20 mouse cellular contexts compared by ENCODE assay signal in genomic region chr14:20659687-20660086, GRCm38 (mm10). TPM values are rescaled to one million over a fixed set of nuclear protein-coding genes. Genes with fewer than 3 reads are reported as not detected.
A peak's percentile ranks its signal among the peaks of the same experiment; 100 is the strongest.
DNase-seq lines count a peak whose midpoint lies in the region; ATAC-seq and TF ChIP-seq lines count a peak whose summit lies in the region.
"Had no signal": no experiment of that assay in that cellular context is flagged by ENCODE, and none has a peak within 500 bp of the region (broad histone marks: within the 10 kb centered on the region; RNA-seq: fewer than 3 reads in every experiment).

No protein-coding gene starts in this region.

- no peak overlapping the region for H3K9ac ChIP-seq in heart, adult 2 months (ENCODE audit: low read depth, low read length)
- H3K9ac ChIP-seq in heart, embryonic 13.5 days, result peak overlapping the region; percentile 89
- H3K9ac ChIP-seq in heart, postnatal 0 days (replicated peaks; ENCODE audit: low read depth, low read length), result no peak overlapping the region
- H3K9ac ChIP-seq: forebrain, embryonic 12.5 days; hindbrain, embryonic 12.5 days had no signal

- WGBS in heart, adult 2 months, result 96% methylated on average over 7 of the region's 7 CpGs
- 89% methylated on average over 7 of the region's 7 CpGs for WGBS in heart, embryonic 13.5 days
- WGBS in heart, postnatal 0 days, result 94% methylated on average over 7 of the region's 7 CpGs

- H3K27ac ChIP-seq in heart, adult 2 months, result no peak overlapping the region
- peak overlapping the region; percentile 98 for H3K27ac ChIP-seq in heart, embryonic 13.5 days (replicated peaks)
- H3K27ac ChIP-seq in heart, postnatal 0 days (ENCODE audit: low read depth), result peak overlapping the region; percentile 99
- H3K27ac ChIP-seq: embryonic facial prominence, embryonic 13.5 days; forebrain, embryonic 12.5 days; hindbrain, embryonic 12.5 days had no signal

- H3K79me2 ChIP-seq in heart, adult 2 months (replicated peaks; ENCODE audit: control insufficient read depth, insufficient read depth, low read length), result no peaks in the 10 kb centered on the region

- H3K36me3 ChIP-seq in heart, adult 2 months (ENCODE audit: control insufficient read depth, insufficient read depth, low read length), result no peaks in the 10 kb centered on the region
- peaks cover 21% of the 10 kb centered on the region for H3K36me3 ChIP-seq in heart, embryonic 13.5 days
- peaks cover 7% of the 10 kb centered on the region for H3K36me3 ChIP-seq in heart, postnatal 0 days (replicated peaks; ENCODE audit: control insufficient read depth, insufficient read depth, low read length)
- H3K36me3 ChIP-seq: embryonic facial prominence, embryonic 13.5 days; forebrain, embryonic 12.5 days; hindbrain, embryonic 12.5 days had no signal

- H3K4me1 ChIP-seq in heart, adult 2 months (ENCODE audit: control insufficient read depth, insufficient read depth, low read length), result peaks cover 3% of the 10 kb centered on the region
- peaks cover 58% of the 10 kb centered on the region for H3K4me1 ChIP-seq in heart, embryonic 13.5 days
- H3K4me1 ChIP-seq in heart, postnatal 0 days (ENCODE audit: control insufficient read depth, insufficient read depth), result peaks cover 14% of the 10 kb centered on the region; the same call in 1 of the 2 replicates

- peak overlapping the region; percentile 91 for H3K4me2 ChIP-seq in heart, embryonic 13.5 days
- 0 out of 2 replicates have a peak overlapping the region, but pooled peaks have one; percentile 76 for H3K4me2 ChIP-seq in heart, postnatal 0 days (ENCODE audit: low read depth, low read length)
- H3K4me2 ChIP-seq: hindbrain, embryonic 12.5 days had no signal

- intact Hi-C loops in heart, adult 2 months (cut with DNase I), result loop anchor here (2.0 kb wide), 1 partner anchor 19 kb away; the partner anchor contains the start of gene Usp54
- intact Hi-C loops in heart, postnatal 10 days (cut with DNase I), result loop anchor here (2.0 to 10.0 kb wide), 3 partner anchors 17 to 265 kb away; partner anchors contain the start of gene Mrps16
- intact Hi-C loops in heart, postnatal 14 days (cut with DNase I), result loop anchor here (2.0 kb wide), 1 partner anchor 19 kb away; the partner anchor contains the start of gene Usp54

- TF ChIP-seq POLR2A in heart, adult 2 months (IDR thresholded peaks at IDR 0.05; ENCODE audit: insufficient read depth, low read depth, low read length), result peak; percentile 53; the same call in 1 of the 2 replicates

- 0 out of 2 replicates have a peak, but pooled peaks have one; percentile 25 for TF ChIP-seq EP300 in heart, adult 2 months (IDR thresholded peaks at IDR 0.05; ENCODE audit: insufficient read depth, low read depth, low read length)
- TF ChIP-seq EP300 in heart, postnatal 0 days (IDR thresholded peaks at IDR 0.05; ENCODE audit: low read depth), result no peak

- TF ChIP-seq CTCF in heart, adult 2 months (IDR thresholded peaks at IDR 0.05), result no peak
- TF ChIP-seq CTCF in heart, postnatal 0 days (IDR thresholded peaks at IDR 0.05; ENCODE audit: low read depth), result no peak

- H3K9me3 ChIP-seq in heart, embryonic 13.5 days, result no peaks in the 10 kb centered on the region
- H3K9me3 ChIP-seq in heart, postnatal 0 days (replicated peaks; ENCODE audit: control insufficient read depth, low read length), result no peaks in the 10 kb centered on the region
- H3K9me3 ChIP-seq: embryonic facial prominence, embryonic 13.5 days; forebrain, embryonic 12.5 days; hindbrain, embryonic 12.5 days had no signal

- no peaks in the 10 kb centered on the region for H3K27me3 ChIP-seq in heart, adult 2 months (ENCODE audit: control insufficient read depth, insufficient read depth, low read length)
- H3K27me3 ChIP-seq in heart, embryonic 13.5 days (replicated peaks), result peaks cover 7% of the 10 kb centered on the region
- H3K27me3 ChIP-seq in heart, postnatal 0 days (ENCODE audit: control insufficient read depth, insufficient read depth, low read length), result no peaks in the 10 kb centered on the region
- H3K27me3 ChIP-seq: embryonic facial prominence, embryonic 13.5 days had no signal

- no peak for DNase-seq in heart, adult 2 months
- DNase-seq in heart, adult 8-10 months (ENCODE audit: low spot score), result no peak
- DNase-seq in heart, postnatal 10 days, result no peak
- DNase-seq in heart, postnatal 0 days (ENCODE audit: low spot score), result no peak
- no peak for DNase-seq in heart, postnatal 14 days
- no peak for DNase-seq in kidney, postnatal 10 days
- DNase-seq: adrenal gland, adult 2 months; adrenal gland, postnatal 25 days; cerebellum, adult 9-11 months; gastrocnemius, postnatal 25 days; kidney, adult 8-10 months had no signal

- no peak for ATAC-seq in heart, embryonic 13.5 days (ENCODE audit: extremely low read depth, insufficient number of reproducible peaks, low FRiP score, low TSS enrichment)
- ATAC-seq in heart, postnatal 0 days (ENCODE audit: insufficient read depth, low read depth), result no peak
- ATAC-seq: forebrain, embryonic 16.5 days; inflammation-experienced regulatory T-cells, adult 6 months; intestine, postnatal 0 days had no signal

- no peak overlapping the region for H3K4me3 ChIP-seq in heart, adult 2 months
- no peak overlapping the region for H3K4me3 ChIP-seq in heart, embryonic 13.5 days
- H3K4me3 ChIP-seq in heart, postnatal 0 days (ENCODE audit: low read depth, low read length), result no peak overlapping the region
- H3K4me3 ChIP-seq: forebrain, embryonic 12.5 days; hindbrain, embryonic 12.5 days had no signal

RNA-seq across cellular contexts. Expression of gene Myoz1, which starts 3.3 kb away (rescaled TPM):
- total RNA-seq in heart, adult 2 months (2021), result under 1 TPM; 0.31 to 0.52 TPM
- 0.31 and 0.91 TPM in 2 replicates for polyA plus RNA-seq in heart, adult 2 months (2012; rRNA removed)
- 1 to 10 TPM; 1.1 to 1.6 (median 1.4) TPM for total RNA-seq in heart, adult 8-10 months (2022)
- polyA plus RNA-seq in heart, embryonic 13.5 days (2015; fragmentation: Nextera tagmentation; extraction: Ambion mirVana), result 14.3 and 19.2 TPM in 2 replicates
- 1 to 10 TPM; 1.1 to 2.1 TPM for total RNA-seq in heart, postnatal 10 days (2021)
- 17.7 and 25.0 TPM in 2 replicates for total RNA-seq in heart, postnatal 0 days (2014; rRNA removed; ENCODE audit: low replicate concordance)
- 11.5 and 13.0 TPM in 2 replicates for polyA plus RNA-seq in heart, postnatal 0 days (2015; fragmentation: Nextera tagmentation; extraction: Ambion mirVana)
- 1 to 10 TPM in 1 of 2 experiments, under 1 TPM in 1; 0.88 to 1.7 TPM for total RNA-seq in heart, postnatal 14 days (2021)
- total RNA-seq: adrenal gland, adult 2 months; adrenal gland, postnatal 25 days; ES-E14; granulocyte monocyte progenitor cell, adult 5-6 weeks had no signal
- polyA plus RNA-seq: adrenal gland, adult 2 months; forebrain, embryonic 12.5 days; forebrain, embryonic 16.5 days; inflammation-experienced regulatory T-cells, adult 6 months; intestine, postnatal 0 days had no signal

RNA-seq across cellular contexts. Expression of gene Synpo2l, which starts 8.5 kb away (rescaled TPM):
- total RNA-seq in heart, adult 2 months (2021), result 100 to 1,000 TPM in 1 of 2 experiments, 10 to 100 TPM in 1; 96.8 to 126 TPM
- 63.4 and 67.7 TPM in 2 replicates for polyA plus RNA-seq in heart, adult 2 months (2012; rRNA removed)
- 100 to 1,000 TPM; 120 to 148 (median 126) TPM for total RNA-seq in heart, adult 8-10 months (2022)
- 131 and 134 TPM in 2 replicates for polyA plus RNA-seq in heart, embryonic 13.5 days (2015; fragmentation: Nextera tagmentation; extraction: Ambion mirVana)
- total RNA-seq in heart, postnatal 10 days (2021), result 100 to 1,000 TPM; 164 to 213 TPM
- total RNA-seq in heart, postnatal 0 days (2014; rRNA removed; ENCODE audit: low replicate concordance), result 190 and 249 TPM in 2 replicates
- polyA plus RNA-seq in heart, postnatal 0 days (2015; fragmentation: Nextera tagmentation; extraction: Ambion mirVana), result 96.8 and 104 TPM in 2 replicates
- 100 to 1,000 TPM in 1 of 2 experiments, 10 to 100 TPM in 1; 94.3 to 117 TPM for total RNA-seq in heart, postnatal 14 days (2021)
- polyA plus RNA-seq: inflammation-experienced regulatory T-cells, adult 6 months had no signal

RNA-seq across cellular contexts. Expression of gene Sec24c, which starts 14.4 kb away (rescaled TPM):
- total RNA-seq in heart, adult 2 months (2021), result 100 to 1,000 TPM in 1 of 2 experiments, 10 to 100 TPM in 1; 98.2 to 106 TPM
- 133 and 146 TPM in 2 replicates for polyA plus RNA-seq in heart, adult 2 months (2012; rRNA removed)
- 100 to 1,000 TPM in 3 of 4 experiments, 10 to 100 TPM in 1; 97.9 to 110 (median 103) TPM for total RNA-seq in heart, adult 8-10 months (2022)
- polyA plus RNA-seq in heart, embryonic 13.5 days (2015; fragmentation: Nextera tagmentation; extraction: Ambion mirVana), result 68.8 and 69.5 TPM in 2 replicates
- 100 to 1,000 TPM; 103 to 105 TPM for total RNA-seq in heart, postnatal 10 days (2021)
- 71.2 and 91.6 TPM in 2 replicates for total RNA-seq in heart, postnatal 0 days (2014; rRNA removed; ENCODE audit: low replicate concordance)
- polyA plus RNA-seq in heart, postnatal 0 days (2015; fragmentation: Nextera tagmentation; extraction: Ambion mirVana), result 42.6 and 42.9 TPM in 2 replicates
- total RNA-seq in heart, postnatal 14 days (2021), result 100 to 1,000 TPM in 1 of 2 experiments, 10 to 100 TPM in 1; 98.8 to 101 TPM

RNA-seq across cellular contexts. Expression of gene Usp54, which starts 18.8 kb away (rescaled TPM):
- total RNA-seq in heart, adult 2 months (2021), result 10 to 100 TPM; 14.1 to 16.2 TPM
- 10.9 and 16.3 TPM in 2 replicates for polyA plus RNA-seq in heart, adult 2 months (2012; rRNA removed)
- total RNA-seq in heart, adult 8-10 months (2022), result 10 to 100 TPM; 11.3 to 26.0 (median 18.6) TPM
- 3.9 and 5.5 TPM in 2 replicates for polyA plus RNA-seq in heart, embryonic 13.5 days (2015; fragmentation: Nextera tagmentation; extraction: Ambion mirVana)
- total RNA-seq in heart, postnatal 10 days (2021), result 10 to 100 TPM; 12.9 to 14.0 TPM
- total RNA-seq in heart, postnatal 0 days (2014; rRNA removed; ENCODE audit: low replicate concordance), result 8.8 and 29.8 TPM in 2 replicates
- 2.8 and 3.0 TPM in 2 replicates for polyA plus RNA-seq in heart, postnatal 0 days (2015; fragmentation: Nextera tagmentation; extraction: Ambion mirVana)
- 10 to 100 TPM; 12.6 to 16.6 TPM for total RNA-seq in heart, postnatal 14 days (2021)

RNA-seq across cellular contexts. Expression of gene Fut11, which starts 35.1 kb away (rescaled TPM):
- total RNA-seq in heart, adult 2 months (2021), result 1 to 10 TPM; 5.3 to 5.9 TPM
- polyA plus RNA-seq in heart, adult 2 months (2012; rRNA removed), result 5.3 and 6.9 TPM in 2 replicates
- total RNA-seq in heart, adult 8-10 months (2022), result 1 to 10 TPM; 4.2 to 4.9 (median 4.6) TPM
- polyA plus RNA-seq in heart, embryonic 13.5 days (2015; fragmentation: Nextera tagmentation; extraction: Ambion mirVana), result 15.3 and 17.4 TPM in 2 replicates
- 10 to 100 TPM; 11.1 to 11.6 TPM for total RNA-seq in heart, postnatal 10 days (2021)
- total RNA-seq in heart, postnatal 0 days (2014; rRNA removed; ENCODE audit: low replicate concordance), result 11.1 and 14.2 TPM in 2 replicates
- 11.4 and 11.9 TPM in 2 replicates for polyA plus RNA-seq in heart, postnatal 0 days (2015; fragmentation: Nextera tagmentation; extraction: Ambion mirVana)
- 10 to 100 TPM in 1 of 2 experiments, 1 to 10 TPM in 1; 8.9 to 10.1 TPM for total RNA-seq in heart, postnatal 14 days (2021)
